Mouse (Mus musculus) megakaryocyte progenitor cell, adult 5-6 weeks (primary cell): ENCODE data around the gene 4930568D16Rik. TPM values are rescaled to one million over a fixed set of nuclear protein-coding genes. Genes with fewer than 3 reads are reported as not detected.

Source experiments
- ATAC-seq: replicated peaks from 2 replicates; pipeline ENCODE4 v1.8.0; 2016; ENCODE audit warnings: mild to moderate bottlenecking, moderate TSS enrichment, inconsistent platforms; ENCODE audit not compliant: poor library complexity
- total RNA-seq, 2 experiments: library from RNA; stranded (forward) in 1 of 2; stranded (reverse) in 1 of 2; fragments of 157-497, 149-512 nt in 1 of 2; fragments of 200-1000 nt in 1 of 2; gene quantifications; 2 replicates each; pipeline versions ENCODE4 v1.2.3 to v1.2.4; 2015 to 2017

The 4930568D16Rik gene
- total RNA-seq (2015) (not detected in 2 replicates), total RNA-seq (2017) (not detected in 2 replicates)

GRCm38 (mm10) chr2:35367629-35368028 lies at the start of gene 4930568D16Rik:
4930568D16Rik (minus strand) TSS chr2:35367729.
- ATAC-seq = no peak

DNA sequence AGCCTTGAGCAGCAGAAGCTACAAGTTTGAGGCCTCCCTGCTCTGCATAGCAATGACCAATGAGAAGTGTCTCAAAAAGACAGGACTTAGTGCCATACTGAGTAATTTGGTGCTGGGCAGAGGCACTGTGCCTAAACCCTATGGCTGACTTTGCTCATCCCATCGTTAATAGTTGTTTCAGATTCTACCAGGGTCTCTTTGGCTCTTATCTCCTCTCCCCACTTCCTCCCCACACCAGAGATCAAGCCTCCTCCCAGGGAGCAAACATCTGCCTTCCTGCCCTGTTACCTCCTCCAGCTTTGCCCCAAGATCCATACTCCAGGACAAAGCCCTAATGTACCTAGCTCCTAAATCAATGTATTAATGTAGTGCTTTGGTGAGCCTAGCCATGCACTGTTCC lies 49.7 kb upstream of the 4930568D16Rik start:
- no peak for ATAC-seq

- ATAC-seq = 0 out of 2 replicates have a peak, but pooled peaks have one; percentile 5
Observed at GRCm38 (mm10) chr2:35416473-35416872, 48.9 kb upstream of the 4930568D16Rik start.

DNA sequence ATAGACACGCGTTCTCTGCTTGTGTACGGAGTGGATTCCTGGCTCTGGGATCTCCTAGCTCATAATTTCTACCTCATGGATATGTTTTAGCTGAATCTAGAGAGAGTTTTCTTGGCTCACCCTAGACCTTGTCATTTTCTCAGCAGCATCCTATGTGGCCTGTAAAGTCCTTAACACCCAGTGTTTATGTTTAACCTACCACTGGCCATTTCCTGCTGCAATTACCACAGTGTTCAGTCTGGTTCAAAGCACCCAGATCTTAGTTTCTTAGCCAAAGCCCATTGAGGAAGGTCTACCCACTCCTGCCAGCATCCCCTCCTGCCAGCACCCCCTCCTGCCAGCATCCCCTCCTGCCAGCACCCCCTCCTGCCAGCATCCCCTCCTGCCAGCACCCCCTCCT lies 45.3 kb upstream of the 4930568D16Rik start:
- ATAC-seq = no peak

DNA sequence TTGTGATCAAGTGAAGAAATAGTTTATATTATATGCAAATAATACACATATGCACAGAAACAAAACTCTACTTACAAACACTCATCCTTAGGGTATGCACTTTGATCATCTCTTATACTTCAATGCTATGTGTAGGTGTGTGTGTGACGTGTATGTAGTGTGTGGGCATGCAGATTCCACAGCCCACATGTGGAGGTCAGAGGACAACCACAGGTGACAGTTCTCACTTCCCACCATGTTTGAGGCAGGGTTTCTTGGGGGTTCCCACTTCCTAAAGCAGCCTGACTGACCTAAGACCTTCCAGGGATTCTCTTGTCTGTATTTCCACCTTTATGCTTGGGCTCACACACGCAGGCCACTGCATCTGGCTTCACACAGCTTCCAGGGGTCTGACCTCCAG lies 44.7 kb upstream of the 4930568D16Rik start:
- no peak for ATAC-seq

- ATAC-seq = no peak
Observed at GRCm38 (mm10) chr2:35411640-35412190, 44.2 kb upstream of the 4930568D16Rik start.

DNA sequence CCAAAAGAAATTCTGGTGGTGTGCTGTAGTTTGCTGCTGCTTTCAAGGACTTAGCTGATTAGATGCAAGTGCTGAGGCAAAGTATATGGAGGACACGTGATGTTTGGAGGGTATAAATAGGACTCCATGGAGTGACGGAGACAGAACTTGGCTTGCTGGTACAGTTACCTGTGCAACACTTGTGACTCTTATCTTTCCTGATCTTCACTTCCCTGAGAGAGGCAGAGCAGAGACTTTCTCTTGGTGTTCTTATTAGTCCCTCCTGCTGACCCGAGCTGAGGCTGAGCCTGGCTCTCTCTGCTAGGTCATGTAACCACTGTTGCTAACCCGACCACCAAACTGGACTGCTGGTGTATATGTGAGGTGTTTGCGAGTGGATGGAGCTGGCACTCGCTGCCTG lies 41.9 kb upstream of the 4930568D16Rik start:
- no peak for ATAC-seq

DNA sequence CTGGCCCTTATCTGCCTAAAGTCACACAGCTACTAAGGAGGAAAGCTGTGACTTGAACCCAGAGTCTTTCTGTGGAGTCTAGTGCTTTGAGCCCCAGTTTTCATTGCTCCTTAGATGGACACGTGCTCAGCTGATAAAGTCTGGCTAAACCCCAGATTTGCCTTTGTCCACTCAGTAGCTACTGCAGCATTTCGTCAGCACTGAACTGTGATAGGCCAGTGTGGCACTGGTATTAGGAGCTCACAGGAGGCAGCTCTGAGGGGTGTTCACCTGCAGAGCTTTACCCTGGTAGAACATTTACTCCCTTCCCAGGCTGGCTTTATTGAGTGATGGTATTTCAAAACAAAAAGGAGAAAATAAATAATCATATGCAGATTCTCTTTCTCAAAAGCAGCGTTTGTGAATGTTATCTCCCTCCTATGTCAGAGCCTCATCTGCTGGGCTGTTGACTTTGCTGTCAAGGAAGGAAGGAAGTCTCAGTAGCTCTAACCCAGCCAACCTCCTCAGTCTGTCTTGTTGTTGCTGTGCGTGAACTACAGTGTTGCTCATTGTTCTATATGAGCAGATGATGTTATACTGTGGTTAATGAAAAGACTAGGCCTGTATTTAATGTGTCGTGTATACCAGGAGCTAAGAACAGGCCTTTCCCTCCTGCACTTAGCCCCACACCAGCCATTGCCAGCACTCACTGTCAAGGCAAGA lies 41.0 kb upstream of the 4930568D16Rik start:
- ATAC-seq = no peak

GRCm38 (mm10) chr2:35407878-35408277 lies 40.3 kb upstream of the 4930568D16Rik start:
- ATAC-seq = no peak

DNA sequence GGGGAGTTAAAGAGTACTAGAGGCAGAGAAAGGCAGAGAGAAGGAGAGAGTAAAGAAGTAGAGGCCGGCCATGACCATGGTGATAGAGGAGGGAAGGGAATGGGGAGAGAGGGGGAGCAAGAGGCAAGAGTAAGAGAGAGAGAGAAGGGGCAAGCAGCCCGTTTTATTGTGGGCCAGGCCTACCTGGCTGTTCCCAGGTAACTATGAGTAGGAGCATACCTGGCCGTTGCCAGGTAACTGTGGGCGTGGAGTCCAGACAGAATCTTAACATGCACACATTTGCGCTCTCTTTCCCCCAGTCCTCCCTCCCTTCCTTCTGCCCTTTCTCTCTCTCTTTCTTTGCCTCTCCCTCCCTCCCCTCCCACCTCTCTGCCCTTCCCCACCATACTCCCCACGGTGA lies 39.7 kb upstream of the 4930568D16Rik start:
- no peak for ATAC-seq

- no peak for ATAC-seq
Observed at GRCm38 (mm10) chr2:35406611-35407010, 39.1 kb upstream of the 4930568D16Rik start.

GRCm38 (mm10) chr2:35402391-35402790 lies 34.9 kb upstream of the 4930568D16Rik start:
- no peak for ATAC-seq

DNA sequence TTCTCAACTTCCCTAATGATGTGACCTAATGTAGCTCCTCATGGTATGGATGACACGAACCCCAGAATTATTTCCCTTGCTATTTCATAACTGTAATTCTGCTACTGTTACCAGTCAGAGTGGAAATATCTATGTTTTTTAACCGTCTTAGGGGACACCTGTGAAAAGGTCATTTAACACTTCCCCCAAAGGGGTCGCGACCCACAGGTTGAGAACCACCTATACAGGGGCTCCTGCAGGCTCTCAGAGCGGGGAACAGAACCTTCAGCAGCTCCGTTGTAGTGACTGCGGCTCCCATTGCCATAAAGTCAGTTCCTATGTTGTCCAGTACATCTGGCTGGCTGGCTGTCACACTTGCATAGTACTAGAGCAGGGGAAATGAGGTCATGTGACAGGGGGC lies 33.2 kb upstream of the 4930568D16Rik start:
- no peak for ATAC-seq

DNA sequence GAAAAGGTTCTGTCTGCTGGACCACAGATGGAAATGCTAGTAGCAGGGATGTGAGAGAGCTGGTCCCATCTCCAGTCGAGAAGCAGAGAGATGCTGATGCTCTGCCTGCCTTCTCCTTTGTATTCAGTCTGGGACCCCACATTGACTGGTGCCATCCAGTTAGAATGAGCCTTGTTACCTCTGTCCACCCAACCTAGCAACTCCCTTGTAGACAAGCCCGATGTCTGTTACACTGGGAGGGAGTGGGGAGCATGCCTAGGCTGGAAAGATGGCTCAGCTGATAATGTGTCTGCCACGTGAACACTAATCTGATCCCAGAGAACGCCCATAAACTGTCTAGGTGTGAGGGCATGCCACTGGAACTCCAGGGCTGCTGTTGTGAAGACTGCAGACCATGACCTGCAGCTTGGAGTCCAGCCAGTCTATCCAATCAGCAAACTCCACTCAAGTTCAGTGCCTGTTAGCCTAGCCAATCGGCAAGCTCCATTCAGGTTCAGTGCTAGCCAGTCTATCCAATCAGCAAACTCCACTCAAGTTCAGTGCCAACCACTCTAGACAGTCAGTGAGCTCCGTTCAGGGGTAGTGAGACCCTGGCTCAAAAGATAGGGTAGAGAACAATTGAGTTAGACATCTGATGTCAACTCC lies 30.8 kb upstream of the 4930568D16Rik start:
- peak; percentile 23 for ATAC-seq

DNA sequence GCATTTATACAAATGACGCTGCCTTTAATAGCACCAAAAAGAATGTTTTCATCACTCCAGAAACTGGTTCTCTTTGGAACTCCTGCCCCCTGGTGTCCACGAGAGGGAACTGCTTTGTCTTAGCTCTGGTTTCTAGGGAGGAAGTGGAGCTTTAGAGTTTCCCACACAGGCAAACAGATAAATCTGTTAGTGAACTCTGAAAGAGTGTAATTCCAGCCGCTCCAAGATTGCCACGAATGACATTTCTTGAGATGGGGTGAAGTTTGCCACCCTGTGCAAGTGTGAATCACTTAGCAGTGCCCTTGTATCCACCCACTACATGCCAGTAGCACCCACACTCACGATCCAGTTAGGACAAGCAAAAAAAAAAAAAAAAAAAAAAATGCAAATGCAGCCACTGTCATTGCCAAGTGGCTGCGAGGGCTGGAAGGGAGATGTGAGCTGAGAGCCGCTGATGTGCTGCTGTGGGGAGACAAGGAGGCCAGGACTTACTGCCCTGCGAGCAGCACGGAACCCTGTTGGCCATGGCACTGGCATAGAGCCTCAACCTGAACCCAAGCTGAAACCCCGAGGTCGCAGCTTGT lies 30.2 kb upstream of the 4930568D16Rik start:
- ATAC-seq = peak; percentile 92

DNA sequence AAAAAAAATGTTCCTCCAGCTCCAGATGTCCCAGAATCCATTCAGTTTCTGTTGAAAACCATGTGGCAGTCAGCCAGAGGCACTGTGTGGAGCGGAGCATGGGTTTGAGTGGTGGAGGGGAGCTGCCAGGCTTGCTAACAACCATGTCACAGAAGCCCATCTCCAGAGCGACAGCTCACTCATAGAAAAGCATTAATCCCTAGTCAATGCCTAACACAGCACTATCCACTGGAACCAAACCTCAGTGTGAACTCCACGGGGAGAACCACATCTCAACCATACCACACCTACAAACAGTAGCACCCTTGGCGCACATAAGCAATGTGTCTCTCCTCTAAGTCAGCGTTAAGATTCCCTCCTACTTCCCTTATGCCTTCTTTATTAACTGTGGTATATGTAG lies 29.6 kb upstream of the 4930568D16Rik start, which contains the start of gene 4930402F06Rik:
TSS of gene 4930402F06Rik (minus strand) at position 80 of the 400 bp plus-strand sequence.
- ATAC-seq = 0 out of 2 replicates have a peak, but pooled peaks have one; percentile 8

GRCm38 (mm10) chr2:35385441-35385871 lies 17.9 kb upstream of the 4930568D16Rik start:
- no peak for ATAC-seq

DNA sequence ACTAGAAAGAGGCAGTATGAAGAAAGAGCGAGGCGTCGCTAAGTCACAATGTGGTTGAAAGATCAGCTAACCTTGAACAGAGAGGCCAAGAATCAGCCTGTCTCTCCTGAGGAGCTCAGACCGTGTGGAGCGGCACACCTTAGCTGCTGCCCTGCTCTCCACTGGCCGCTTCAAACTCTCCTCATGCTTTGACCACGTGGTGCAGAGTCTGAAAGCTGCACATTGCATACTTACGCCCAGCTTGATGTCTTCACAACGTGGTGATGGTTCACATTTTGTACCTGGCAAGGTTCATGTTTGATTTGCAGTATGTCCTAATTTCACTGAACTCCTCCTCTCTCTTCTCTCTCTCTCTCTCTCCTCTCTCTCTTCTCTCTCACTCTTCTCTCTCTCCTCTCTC lies 11.8 kb upstream of the 4930568D16Rik start:
- ATAC-seq = no peak

DNA sequence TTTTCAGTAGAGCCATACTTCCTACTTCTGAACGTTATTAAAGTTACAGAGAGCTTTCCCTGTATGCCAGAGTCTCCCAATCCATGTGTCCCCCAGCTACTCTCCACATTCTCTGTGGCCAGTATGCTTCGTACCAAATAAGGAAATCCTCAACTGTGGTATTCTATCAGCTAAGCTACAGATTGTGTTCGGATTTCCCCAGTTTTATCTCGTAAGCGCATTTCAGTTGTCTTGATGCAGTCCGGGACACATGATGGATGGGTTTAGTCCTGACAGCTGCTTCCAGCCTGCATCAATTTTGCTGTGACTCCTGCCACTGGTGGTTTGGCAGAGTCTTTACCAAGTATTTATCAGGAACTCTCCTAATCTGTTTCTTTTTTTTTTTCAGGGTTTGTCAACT lies 10.1 kb upstream of the 4930568D16Rik start:
- ATAC-seq = peak; percentile 34

DNA sequence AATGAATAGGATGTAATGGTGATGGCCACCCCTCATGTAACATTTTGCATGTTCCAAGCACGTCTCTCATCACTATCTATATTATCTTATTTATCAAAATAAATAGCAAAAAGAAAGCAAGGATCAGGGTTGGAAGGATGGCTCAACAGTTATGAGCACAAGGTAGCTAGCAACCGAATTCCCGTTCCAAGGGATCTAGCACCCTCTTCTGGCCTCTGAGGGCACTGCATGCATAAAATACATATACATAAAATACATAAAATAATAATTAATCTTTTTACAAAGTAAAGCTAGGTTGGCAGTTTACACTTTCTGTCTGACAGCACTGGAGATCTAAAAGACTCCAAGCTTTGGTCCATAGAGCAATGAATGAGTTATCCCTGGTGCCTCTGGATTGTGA lies 5.5 kb upstream of the 4930568D16Rik start:
- peak; percentile 85 for ATAC-seq

- no peak for ATAC-seq
Observed at GRCm38 (mm10) chr2:35370686-35371085, 3.2 kb upstream of the 4930568D16Rik start.

GRCm38 (mm10) chr2:35349184-35349583 lies 18.3 kb downstream of the 4930568D16Rik start:
- ATAC-seq = peak; percentile 92
